19 mouse cellular contexts compared by ENCODE assay signal in genomic region chr5:148466933-148467607, GRCm38 (mm10).
DNase-seq lines count a peak whose midpoint lies in the region; ATAC-seq and TF ChIP-seq lines count a peak whose summit lies in the region.
"Had no signal": no experiment of that assay in that cellular context is flagged by ENCODE, and none has a peak within 500 bp of the region (broad histone marks: within the 10 kb centered on the region; RNA-seq: fewer than 3 reads in every experiment).

No protein-coding gene starts in this region.

- in situ Hi-C loops in ES-E14 (cut with MboI; ENCODE audit: low sequenced_read_pairs in 2 of 2, unreplicated experiment in 2 of 2) = no loop called here

- no peak overlapping the region; the same call in 1 of the 2 replicates for H3K27ac ChIP-seq in ES-E14 (ENCODE audit: insufficient read depth, low read depth, low read length, poor library complexity, severe bottlenecking)
- H3K27ac ChIP-seq in intestine, embryonic 16.5 days (ENCODE audit: low read length) = no peak overlapping the region
- H3K27ac ChIP-seq in liver, embryonic 11.5 days (ENCODE audit: low read depth, low read length) = no peak overlapping the region
- H3K27ac ChIP-seq: forebrain, embryonic 15.5 days; hindbrain, embryonic 15.5 days; kidney, embryonic 15.5 days; layer of hippocampus, adult 2 months; left cerebral cortex, adult 2 months; midbrain, embryonic 12.5 days had no signal

- H3K9ac ChIP-seq in ES-E14 (ENCODE audit: insufficient read depth, low read depth, low read length, poor library complexity, severe bottlenecking) = no peak overlapping the region
- H3K9ac ChIP-seq in intestine, embryonic 16.5 days (ENCODE audit: low read depth, low read length) = no peak overlapping the region
- H3K9ac ChIP-seq in liver, embryonic 11.5 days (ENCODE audit: low read depth, low read length) = no peak overlapping the region
- H3K9ac ChIP-seq: forebrain, embryonic 15.5 days; hindbrain, embryonic 15.5 days; kidney, embryonic 15.5 days; midbrain, embryonic 12.5 days had no signal

- H3K36me3 ChIP-seq in E14TG2a.4 (ENCODE audit: insufficient read depth, low read length) = no peaks in the 10 kb centered on the region
- H3K36me3 ChIP-seq in ES-E14 (ENCODE audit: control insufficient read depth, insufficient read depth, low read length, poor library complexity, severe bottlenecking) = no peaks in the 10 kb centered on the region
- H3K36me3 ChIP-seq in intestine, embryonic 16.5 days (ENCODE audit: control insufficient read depth, insufficient read depth, low read length) = no peaks in the 10 kb centered on the region
- H3K36me3 ChIP-seq in liver, embryonic 11.5 days (ENCODE audit: control insufficient read depth, insufficient read depth, low read length) = no peaks in the 10 kb centered on the region
- H3K36me3 ChIP-seq: forebrain, embryonic 15.5 days; hindbrain, embryonic 15.5 days; kidney, embryonic 15.5 days; midbrain, embryonic 12.5 days had no signal

- no peak overlapping the region for H3K4me2 ChIP-seq in intestine, embryonic 16.5 days (ENCODE audit: low read depth, low read length)
- H3K4me2 ChIP-seq in liver, embryonic 11.5 days = no peak overlapping the region
- H3K4me2 ChIP-seq: forebrain, embryonic 15.5 days; hindbrain, embryonic 15.5 days; kidney, embryonic 15.5 days; midbrain, embryonic 12.5 days had no signal

- H3K9me3 ChIP-seq in E14TG2a.4 (ENCODE audit: low read length) (no peaks in the 10 kb centered on the region), ES-E14 (ENCODE audit: control insufficient read depth, insufficient read depth, low read depth, low read length) (no peaks in the 10 kb centered on the region)
- H3K9me3 ChIP-seq in intestine, embryonic 16.5 days (ENCODE audit: control insufficient read depth, low read length) = no peaks in the 10 kb centered on the region
- H3K9me3 ChIP-seq in liver, embryonic 11.5 days (ENCODE audit: control insufficient read depth, low read length) = no peaks in the 10 kb centered on the region
- H3K9me3 ChIP-seq: forebrain, embryonic 15.5 days; hindbrain, embryonic 15.5 days; kidney, embryonic 15.5 days; midbrain, embryonic 12.5 days had no signal

- H3K4me1 ChIP-seq in E14TG2a.4 (replicated peaks; ENCODE audit: low read depth, low read length) (peaks cover 37% of the 10 kb centered on the region), ES-E14 (ENCODE audit: control insufficient read depth in 2 of 2, insufficient read depth in 2 of 2, low read length in 2 of 2, poor library complexity in 1 of 2) (peaks cover 0 to 11% of the 10 kb centered on the region in 2 experiments; a peak in 3 of 4 replicates)
- H3K4me1 ChIP-seq in intestine, embryonic 16.5 days (ENCODE audit: control insufficient read depth, insufficient read depth, low read length) = no peaks in the 10 kb centered on the region
- H3K4me1 ChIP-seq in liver, embryonic 11.5 days (replicated peaks; ENCODE audit: control insufficient read depth, insufficient read depth, low read length) = no peaks in the 10 kb centered on the region
- H3K4me1 ChIP-seq: forebrain, embryonic 15.5 days had no signal

- DNase-seq in kidney, postnatal 14 days = peak; percentile 12
- no peak for DNase-seq in kidney, adult 9 months
- peak; percentile 81 for DNase-seq in ES-E14 (ENCODE audit: low read depth, low spot score)
- DNase-seq in liver, embryonic 11.5 days (ENCODE audit: low spot score) = no peak
- DNase-seq: cerebellum, adult 11-12 months; heart, adult 18-20 months; liver; right cerebral cortex, postnatal 14 days; thymus, adult 18-20 months had no signal

- no peak for TF ChIP-seq CTCF in E14TG2a.4 (conservative IDR thresholded peaks at IDR 0.05; ENCODE audit: low read length)

- peak; percentile 71 for ATAC-seq in intestine, embryonic 16.5 days
- ATAC-seq in liver, embryonic 11.5 days (replicated peaks; ENCODE audit: low FRiP score) = no peak
- ATAC-seq in CD4-positive, CD25-positive, alpha-beta regulatory T cell, adult 4 months = no peak
- ATAC-seq: forebrain, embryonic 15.5 days had no signal

- H3K4me3 ChIP-seq in E14TG2a.4 (replicated peaks; ENCODE audit: low read length) = peak overlapping the region; percentile 35; the same call in 1 of the 2 replicates
- H3K4me3 ChIP-seq in ES-E14 (ENCODE audit: insufficient read depth in 1 of 2, low read depth in 1 of 2, low read length in 2 of 2, poor library complexity in 1 of 2, severe bottlenecking in 1 of 2) = no peak overlapping the region
- H3K4me3 ChIP-seq in intestine, embryonic 16.5 days (ENCODE audit: low read length) = no peak overlapping the region
- H3K4me3 ChIP-seq in liver, embryonic 11.5 days (ENCODE audit: low read depth, low read length) = no peak overlapping the region
- H3K4me3 ChIP-seq: erythroblast, embryonic 14.5 days; forebrain, embryonic 15.5 days; hindbrain, embryonic 15.5 days; kidney, embryonic 15.5 days; layer of hippocampus, adult 2 months; left cerebral cortex, adult 2 months; midbrain, embryonic 12.5 days had no signal

- WGBS in intestine, embryonic 16.5 days = 42% methylated on average over 8 of the region's 8 CpGs
- 42% methylated on average over 8 of the region's 8 CpGs for WGBS in liver, embryonic 11.5 days

- peaks cover 50% of the 10 kb centered on the region for H3K27me3 ChIP-seq in E14TG2a.4 (ENCODE audit: insufficient read depth, low read length)
- no peaks in the 10 kb centered on the region for H3K27me3 ChIP-seq in intestine, embryonic 16.5 days (replicated peaks; ENCODE audit: control insufficient read depth, insufficient read depth, low read length)
- no peaks in the 10 kb centered on the region for H3K27me3 ChIP-seq in liver, embryonic 11.5 days (replicated peaks; ENCODE audit: control insufficient read depth, insufficient read depth, low read length)
- H3K27me3 ChIP-seq: forebrain, embryonic 15.5 days; hindbrain, embryonic 15.5 days; kidney, embryonic 15.5 days; midbrain, embryonic 12.5 days had no signal

TF ChIP-seq in ES-E14, 5 proteins besides CTCF, POLR2A, EP300 and RAD21:
- TF ChIP-seq HCFC1 (IDR thresholded peaks at IDR 0.05; ENCODE audit: borderline replicate concordance, insufficient read depth, low read length) (no peak), ZC3H11A (IDR thresholded peaks at IDR 0.05; ENCODE audit: borderline replicate concordance, low read depth, low read length) (0 out of 2 replicates have a peak, but pooled peaks have one; percentile 3), MAFK (IDR thresholded peaks at IDR 0.05; ENCODE audit: insufficient read depth, low read depth, low read length) (peak; percentile 93), ZNF384 (IDR thresholded peaks at IDR 0.05; ENCODE audit: low read depth, low read length) (no peak), CHD2 (IDR thresholded peaks at IDR 0.05; ENCODE audit: low read depth, low read length) (no peak)

Comparison
In these comparisons a context has a peak if more than half of its experiments do, and no peak if none do; other contexts are left out.
1. DNase-seq: peak in kidney, postnatal 14 days (single experiment) and ES-E14 (single experiment); none in kidney, adult 9 months (single experiment) and liver, embryonic 11.5 days (single experiment).